Mouse (Mus musculus) ES-E14 (cell line): ENCODE measurements around the gene Psmd3.

ENCODE experiments used
- CHD2 ChIP-seq: IDR thresholded peaks from 2 replicates; pipeline ENCODE4 v1.6.1; 2014; ENCODE audit warnings: mild to moderate bottlenecking, low read depth, low read length, inconsistent platforms
- HCFC1 ChIP-seq: IDR thresholded peaks from 2 replicates; pipeline ENCODE4 v1.6.1; 2012; ENCODE audit warnings: low read length, inconsistent platforms, borderline replicate concordance; ENCODE audit not compliant: insufficient read depth

- TF ChIP-seq HCFC1 (no peak), CHD2 (no peak)
Observed at GRCm38 (mm10) chr11:98660517-98660916, 21.8 kb upstream of the Psmd3 start.
